Mouse (Mus musculus): Measurements from ENCODE around the gene Mpv17l2.

GRCm38 (mm10) chr8:70773410-70773809, 12.7 kb upstream of the Mpv17l2 start:
- TF ChIP-seq CTCF (IDR thresholded peaks at IDR 0.05; ENCODE audit: borderline replicate concordance, extremely low read depth, insufficient read depth, insufficient read length) (no peak), POLR2A (IDR thresholded peaks at IDR 0.05; ENCODE audit: borderline replicate concordance, extremely low read depth, insufficient read depth, insufficient read length, poor library complexity, severe bottlenecking) (no peak)

Measured in brain, embryonic 14.5 days (tissue).